Mouse (Mus musculus) spleen, adult 12 weeks (tissue): ENCODE results near the gene Taf7l.

Source experiments
- DNase-seq: peaks from one replicate; pipeline ENCODE4 v3.0.0; 2022; ENCODE audit warnings: low spot score

Taf7l gene

DNA sequence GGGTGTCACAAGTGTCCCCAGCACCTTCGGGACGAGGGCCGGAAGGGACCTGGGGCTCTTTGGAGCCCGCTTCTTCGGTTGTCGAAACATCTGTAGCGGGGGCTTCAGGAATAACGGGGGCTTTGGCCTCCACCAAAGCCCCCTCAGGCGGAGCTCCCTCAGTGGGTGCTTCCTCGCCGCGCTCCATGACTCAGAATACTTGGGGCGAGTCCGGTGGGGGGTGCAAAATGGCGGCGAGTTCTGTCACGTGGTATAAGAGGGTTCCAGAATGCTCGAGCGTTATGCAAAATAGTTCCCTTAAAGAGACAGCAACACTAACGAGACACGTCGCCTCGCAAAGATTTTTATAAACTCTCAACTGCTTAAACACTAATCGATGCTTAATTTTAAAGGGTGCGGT lies at the start of gene Taf7l:
Taf7l (minus strand) TSS at position 201 of the 400 bp plus-strand sequence.
- no peak for DNase-seq

DNA sequence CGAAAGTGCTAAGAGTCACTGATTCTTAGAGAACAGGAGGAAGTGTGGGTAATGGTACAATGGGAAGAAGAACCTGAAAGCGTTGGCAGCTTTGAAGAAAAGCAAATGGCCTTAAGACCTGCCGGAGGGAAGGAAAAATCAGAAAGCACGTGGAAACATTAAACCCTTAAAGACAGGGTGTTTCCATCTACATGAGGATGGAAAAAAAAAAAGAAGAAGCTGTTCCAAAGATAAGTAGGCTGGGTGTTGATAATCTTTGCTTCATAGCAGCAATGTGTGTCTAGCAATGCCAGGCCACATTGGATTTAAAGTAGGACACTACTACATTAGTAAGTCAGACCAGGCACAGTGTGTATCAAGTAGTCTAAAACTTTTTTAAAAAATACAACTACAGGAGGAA lies 49.0 kb upstream of the Taf7l start:
- no peak for DNase-seq

DNA sequence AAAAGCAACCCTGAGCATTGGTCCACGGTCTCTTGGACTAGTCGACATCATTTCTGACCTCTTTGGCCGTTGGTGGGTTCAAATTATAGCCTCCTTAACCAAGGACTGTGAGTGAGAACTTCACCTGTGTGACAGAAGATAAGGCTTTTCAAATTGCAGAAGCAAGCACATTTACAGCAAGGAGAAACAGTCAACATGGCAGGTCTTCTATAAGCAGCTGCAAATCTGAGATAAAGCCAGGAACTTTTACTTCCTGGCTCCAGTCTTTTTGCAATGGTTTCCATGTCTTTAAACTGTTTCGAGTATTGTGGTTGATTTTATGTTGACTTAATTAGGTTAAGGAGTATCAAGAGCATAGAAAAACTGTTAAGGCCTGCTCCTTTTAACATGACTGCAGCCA lies 47.5 kb upstream of the Taf7l start:
- no peak for DNase-seq

- no peak for DNase-seq
These were observed 33.2 kb upstream of the Taf7l start for GRCm38 (mm10) chrX:134509473-134509872.

- DNase-seq: no peak
These were observed 31.7 kb upstream of the Taf7l start for GRCm38 (mm10) chrX:134507977-134508376.

GRCm38 (mm10) chrX:134500651-134501050 lies 24.4 kb upstream of the Taf7l start:
- DNase-seq: no peak

- DNase-seq: no peak
These were observed 5.4 kb upstream of the Taf7l start for GRCm38 (mm10) chrX:134481720-134482119.

- DNase-seq: no peak
These were observed 1.1 kb downstream of the Taf7l start for GRCm38 (mm10) chrX:134474988-134475710.

DNA sequence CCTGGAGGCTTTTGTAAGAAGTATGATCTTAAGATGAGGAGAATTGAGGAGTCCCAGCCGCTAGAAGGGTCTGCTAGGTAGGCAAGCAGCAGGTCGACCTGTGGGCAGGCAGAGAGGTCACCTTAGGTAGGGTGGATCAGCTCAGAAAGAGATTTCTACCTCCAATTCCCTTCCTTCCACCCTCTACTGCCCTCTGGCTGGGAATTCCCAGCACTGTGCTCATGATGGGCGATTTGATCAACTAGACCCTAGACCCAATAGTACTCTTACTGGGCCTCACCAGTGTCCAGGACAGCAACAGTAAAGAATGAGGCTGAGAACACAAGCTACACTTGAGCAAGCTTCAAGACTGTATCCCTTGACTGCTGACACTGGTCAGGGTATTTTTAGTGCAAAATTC lies 49.0 kb downstream of the Taf7l start:
- no peak for DNase-seq

- no peak for DNase-seq
These were observed 49.5 kb downstream of the Taf7l start for GRCm38 (mm10) chrX:134426819-134427218.

DNA sequence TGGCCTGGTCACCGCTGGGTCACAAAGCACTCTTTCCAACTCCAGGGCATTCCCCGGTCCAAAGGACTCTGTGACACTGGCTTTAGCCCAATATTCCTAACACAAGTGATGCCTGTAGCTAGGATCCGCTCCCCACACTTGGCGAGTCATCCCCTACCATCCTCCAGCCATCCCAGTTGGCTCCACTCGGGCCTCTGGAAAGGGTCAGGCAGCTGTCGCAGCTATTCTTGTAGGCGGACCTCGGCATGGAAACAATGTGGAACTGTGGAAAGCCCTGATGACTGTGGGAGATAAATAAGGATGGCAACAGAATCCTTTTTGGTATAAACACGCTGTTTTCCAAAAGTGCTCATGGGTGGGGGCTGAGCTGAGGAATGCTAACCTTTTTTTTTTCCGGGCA lies 50.5 kb downstream of the Taf7l start:
- DNase-seq: no peak

DNA sequence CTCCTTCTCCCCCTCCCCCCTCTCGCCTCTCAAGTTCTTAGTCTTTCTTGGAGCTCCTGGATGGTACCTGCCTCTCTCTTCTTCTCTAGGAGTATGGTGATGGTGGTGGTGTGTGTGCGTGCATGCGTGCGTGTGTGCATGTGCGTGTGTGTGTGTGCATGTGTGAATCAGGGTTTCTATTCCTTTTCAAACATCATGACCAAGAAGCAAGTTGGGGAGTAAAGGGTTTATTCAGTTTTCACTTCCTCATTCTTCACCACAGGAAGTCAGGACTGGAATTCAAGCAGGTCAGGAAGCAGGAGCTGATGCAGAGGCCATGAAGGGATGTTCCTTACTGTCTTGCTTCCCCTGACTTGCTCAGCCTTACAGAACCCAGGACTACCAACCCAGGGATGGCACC lies 52.0 kb downstream of the Taf7l start:
- DNase-seq: no peak

GRCm38 (mm10) chrX:134420097-134420496 lies 56.2 kb downstream of the Taf7l start:
- no peak for DNase-seq

- DNase-seq: no peak
These were observed 64.2 kb downstream of the Taf7l start for GRCm38 (mm10) chrX:134412096-134412495.
